Mouse (Mus musculus) embryonic facial prominence, embryonic 13.5 days (tissue): ENCODE results near the gene Olfr869. TPM values are rescaled to one million over a fixed set of nuclear protein-coding genes. Genes with fewer than 3 reads are reported as not detected.

Source experiments
- ATAC-seq: fragments of 200-750 bp; cut with Nextera tagmentation; 2 replicates; pipeline ENCODE4 v1.8.0; 2017; ENCODE audit warnings: low read depth; ENCODE audit not compliant: insufficient number of reproducible peaks, insufficient read depth, low FRiP score, low TSS enrichment
- H3K27ac ChIP-seq: fragments of 300-500 bp; sonication (generic); 2 replicates; pipeline ENCODE4 v1.5.1; 2015; ENCODE audit warnings: moderate library complexity, mild to moderate bottlenecking, inconsistent platforms
- H3K27me3 ChIP-seq: fragments of 300-500 bp; sonication (generic); 2 replicates; pipeline ENCODE4 v1.6.1; 2015; ENCODE audit warnings: mild to moderate bottlenecking, inconsistent platforms
- H3K36me3 ChIP-seq: fragments of 300-500 bp; sonication (generic); 2 replicates; pipeline ENCODE4 v1.6.1; 2015; ENCODE audit warnings: mild to moderate bottlenecking, inconsistent platforms
- H3K4me1 ChIP-seq: fragments of 300-500 bp; sonication (generic); 2 replicates; pipeline ENCODE4 v1.6.1; 2015; ENCODE audit warnings: inconsistent platforms
- H3K4me2 ChIP-seq: fragments of 300-500 bp; sonication (generic); 2 replicates; pipeline ENCODE4 v1.6.1; 2015; ENCODE audit warnings: moderate library complexity, mild to moderate bottlenecking, inconsistent platforms
- H3K4me3 ChIP-seq: fragments of 300-500 bp; sonication (generic); 2 replicates; pipeline ENCODE4 v1.5.1; 2015; ENCODE audit warnings: mild to moderate bottlenecking, inconsistent platforms
- H3K9ac ChIP-seq: fragments of 300-500 bp; sonication (generic); 2 replicates; pipeline ENCODE4 v1.6.1; 2015; ENCODE audit warnings: mild to moderate bottlenecking, inconsistent platforms
- H3K9me3 ChIP-seq: fragments of 300-500 bp; sonication (generic); 2 replicates; pipeline ENCODE4 v1.6.1; 2016; ENCODE audit warnings: inconsistent platforms
- WGBS: fragments of 180-500 bp; shearing (Covaris S2); methylation state at CpG from one replicate; pipeline ENCODE4 v1.1.7; 2015; ENCODE audit warnings: mixed read lengths; 5-methylcytosine and 5-hydroxymethylcytosine counted together
- polyA plus RNA-seq: library from polyadenylated mRNA; unstranded; fragments of >200 nt; fragmentation: Nextera tagmentation; extraction: Ambion mirVana; gene quantifications from 2 replicates; pipeline ENCODE4 v1.2.1, GENCODE M21; 2015

The Olfr869 gene
- polyA plus RNA-seq: not detected in 2 replicates

GRCm38 (mm10) chr9:20128709-20129108 is at the start of gene Olfr869:
Olfr869 (plus strand) TSS chr9:20129009.
- Histone ChIP-seq H3K9ac (no peak within 1 kb of the TSS), H3K4me3 (no peak within 1 kb of the TSS), H3K36me3 (no peaks in the 10 kb centered on the region), H3K4me2 (no peak within 1 kb of the TSS), H3K9me3 (no peaks in the 10 kb centered on the region), H3K27ac (no peak within 1 kb of the TSS), H3K4me1 (no peaks in the 10 kb centered on the region), H3K27me3 (no peaks in the 10 kb centered on the region)
- ATAC-seq: no peak
- WGBS: 74% methylated on average over 2 of the region's 2 CpGs

GRCm38 (mm10) chr9:20098326-20098725 is 30.5 kb upstream of the Olfr869 start, which contains the start of gene Olfr868:
Olfr868 (plus strand) TSS chr9:20098626.
- no peaks in the 10 kb centered on the region for H3K4me1 ChIP-seq
- no peak within 1 kb of the TSS for H3K4me3 ChIP-seq
- no peak for ATAC-seq
- WGBS: 37% methylated on average over 2 of the region's 2 CpGs
- no peak within 1 kb of the TSS for H3K4me2 ChIP-seq
- H3K9me3 ChIP-seq: 0 out of 2 replicates have a peak, but pooled peaks cover 9% of the 10 kb centered on the region
- H3K36me3 ChIP-seq: no peaks in the 10 kb centered on the region
- H3K9ac ChIP-seq: no peak within 1 kb of the TSS
- no peak within 1 kb of the TSS for H3K27ac ChIP-seq
- no peaks in the 10 kb centered on the region for H3K27me3 ChIP-seq

DNA sequence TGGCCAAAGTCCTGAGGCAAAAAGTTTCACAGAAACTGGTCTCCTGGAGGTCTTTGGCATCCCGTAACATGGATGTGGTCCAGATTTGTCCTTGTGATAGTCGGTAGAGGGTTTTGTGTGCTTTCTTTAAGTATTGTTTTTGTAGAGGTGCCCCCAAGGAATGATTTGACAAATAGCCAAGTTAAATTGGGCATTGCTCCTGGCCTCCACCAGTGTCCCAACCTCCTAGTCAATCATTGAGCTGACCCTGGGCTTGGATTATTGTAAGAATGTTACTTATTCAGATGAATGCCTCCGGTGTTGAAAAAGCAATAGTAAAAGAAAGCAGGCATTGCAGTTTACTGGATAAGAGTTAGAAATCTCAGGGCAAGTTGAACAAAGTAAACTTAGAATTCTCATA is 20.9 kb downstream of the Olfr869 start:
- WGBS: 80% methylated on average over 3 of the region's 3 CpGs
- no peak overlapping the region for H3K4me2 ChIP-seq
- no peaks in the 10 kb centered on the region for H3K4me1 ChIP-seq
- H3K27ac ChIP-seq: no peak overlapping the region
- H3K36me3 ChIP-seq: no peaks in the 10 kb centered on the region
- H3K4me3 ChIP-seq: no peak overlapping the region
- peaks cover 3% of the 10 kb centered on the region; the same call in 1 of the 2 replicates for H3K9me3 ChIP-seq
- H3K9ac ChIP-seq: no peak overlapping the region
- ATAC-seq: no peak
- H3K27me3 ChIP-seq: no peaks in the 10 kb centered on the region

DNA sequence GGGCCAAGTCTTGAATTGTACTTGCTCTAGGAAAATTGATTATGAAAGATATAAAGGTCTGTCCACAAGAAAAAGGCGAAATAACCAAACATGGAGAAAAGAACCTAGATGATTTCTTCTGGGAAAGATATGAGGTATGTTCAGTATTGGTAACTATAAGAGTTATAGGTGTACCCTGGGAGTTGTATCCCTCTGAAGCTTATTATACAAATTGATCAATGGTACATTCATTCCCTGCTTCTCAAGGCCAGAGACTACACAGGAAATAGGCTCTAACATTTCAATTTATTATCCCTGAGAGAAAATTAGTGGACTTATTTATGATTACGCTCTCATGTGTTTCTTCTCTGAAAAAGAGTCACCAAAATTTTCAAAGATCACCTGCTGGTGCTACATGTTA is 45.1 kb downstream of the Olfr869 start, which contains the start of gene Olfr870:
Olfr870 (minus strand) TSS at position 101 of the 400 bp plus-strand sequence.
- WGBS: 72% methylated on average over 2 of the region's 2 CpGs
- Histone ChIP-seq H3K9me3 (peaks cover 7% of the 10 kb centered on the region), H3K9ac (no peak within 1 kb of the TSS), H3K36me3 (no peaks in the 10 kb centered on the region), H3K27ac (no peak within 1 kb of the TSS), H3K4me1 (no peaks in the 10 kb centered on the region), H3K4me2 (no peak within 1 kb of the TSS), H3K27me3 (no peaks in the 10 kb centered on the region), H3K4me3 (no peak within 1 kb of the TSS)
- ATAC-seq: no peak

GRCm38 (mm10) chr9:20179463-20179862 is 50.7 kb downstream of the Olfr869 start:
- no peaks in the 10 kb centered on the region for H3K4me1 ChIP-seq
- ATAC-seq: no peak
- H3K27ac ChIP-seq: no peak overlapping the region
- 67% methylated on average over 5 of the region's 5 CpGs for WGBS
- no peak overlapping the region for H3K9ac ChIP-seq
- H3K27me3 ChIP-seq: no peaks in the 10 kb centered on the region
- peaks cover 7% of the 10 kb centered on the region for H3K9me3 ChIP-seq
- no peaks in the 10 kb centered on the region for H3K36me3 ChIP-seq
- H3K4me3 ChIP-seq: no peak overlapping the region
- no peak overlapping the region for H3K4me2 ChIP-seq

Other genes starting within 250 kb of the Olfr869 start
- not detected in 2 replicates for gene Olfr862, start 241.0 kb upstream of the Olfr869 start, polyA plus RNA-seq
- 0.29 and 0.30 TPM in 2 replicates for gene Olfr77, start 212.1 kb upstream of the Olfr869 start, polyA plus RNA-seq
- gene Olfr866, start 101.0 kb upstream of the Olfr869 start, polyA plus RNA-seq: not detected in 2 replicates
- not detected in 2 replicates for gene Olfr867, start 71.4 kb upstream of the Olfr869 start, polyA plus RNA-seq
- gene Olfr868, start 30.4 kb upstream of the Olfr869 start, polyA plus RNA-seq: not detected in 2 replicates
- gene Olfr870, start 45.0 kb downstream of the Olfr869 start, polyA plus RNA-seq: not detected in 2 replicates
- not detected in 2 replicates for gene Olfr871, start 83.2 kb downstream of the Olfr869 start, polyA plus RNA-seq
- not detected in 2 replicates for gene Olfr872, start 108.1 kb downstream of the Olfr869 start, polyA plus RNA-seq
- gene Olfr39, start 153.3 kb downstream of the Olfr869 start, polyA plus RNA-seq: not detected in 2 replicates
- gene Olfr873, start 169.5 kb downstream of the Olfr869 start, polyA plus RNA-seq: 0.10 TPM in 1 of 2 replicates, not detected in the other
- gene Olfr18, start 207.1 kb downstream of the Olfr869 start, polyA plus RNA-seq: not detected in 2 replicates